15 mouse cellular contexts compared by ENCODE assay signal in genomic region chr4:53462505-53463251, GRCm38 (mm10). TPM values are rescaled to one million over a fixed set of nuclear protein-coding genes. Genes with fewer than 3 reads are reported as not detected.
DNase-seq lines count a peak whose midpoint lies in the region; ATAC-seq and TF ChIP-seq lines count a peak whose summit lies in the region.
"Had no signal": no experiment of that assay in that cellular context is flagged by ENCODE, and none has a peak within 500 bp of the region (broad histone marks: within the 10 kb centered on the region; RNA-seq: fewer than 3 reads in every experiment).

No protein-coding gene starts in this region.

- WGBS in heart, embryonic 14.5 days: 46% methylated on average over 18 of the region's 18 CpGs
- WGBS in lung, embryonic 14.5 days: 58% methylated on average over 18 of the region's 18 CpGs
- 68% methylated on average over 18 of the region's 18 CpGs for WGBS in intestine, embryonic 15.5 days

- no peak overlapping the region for H3K4me3 ChIP-seq in heart, embryonic 14.5 days (ENCODE audit: control insufficient read depth in 1 of 2, insufficient read depth in 1 of 2, low read depth in 1 of 2, low read length in 2 of 2)
- no peak overlapping the region for H3K4me3 ChIP-seq in lung, embryonic 14.5 days (ENCODE audit: low read depth, low read length)
- H3K4me3 ChIP-seq in intestine, embryonic 15.5 days (replicated peaks): no peak overlapping the region
- H3K4me3 ChIP-seq in left cerebral cortex, adult 2 months: no peak overlapping the region
- H3K4me3 ChIP-seq: embryonic facial prominence, embryonic 15.5 days; forebrain, embryonic 12.5 days had no signal

- H3K9ac ChIP-seq in heart, embryonic 14.5 days (ENCODE audit: low read length): no peak overlapping the region
- no peak overlapping the region for H3K9ac ChIP-seq in lung, embryonic 14.5 days
- no peak overlapping the region for H3K9ac ChIP-seq in intestine, embryonic 15.5 days
- H3K9ac ChIP-seq: embryonic facial prominence, embryonic 15.5 days; forebrain, embryonic 12.5 days had no signal

- peaks cover 7 to 8% of the 10 kb centered on the region in 2 experiments for H3K4me1 ChIP-seq in heart, embryonic 14.5 days (ENCODE audit: control insufficient read depth in 2 of 2, insufficient read depth in 2 of 2, low read length in 2 of 2)
- H3K4me1 ChIP-seq in lung, embryonic 14.5 days (ENCODE audit: insufficient read depth): peaks cover 8% of the 10 kb centered on the region; the same call in 1 of the 2 replicates
- peaks cover 11% of the 10 kb centered on the region for H3K4me1 ChIP-seq in intestine, embryonic 15.5 days (replicated peaks)
- H3K4me1 ChIP-seq: embryonic facial prominence, embryonic 15.5 days; forebrain, embryonic 12.5 days had no signal

- H3K36me3 ChIP-seq in heart, embryonic 14.5 days (ENCODE audit: control insufficient read depth, insufficient read depth, low read length): no peaks in the 10 kb centered on the region
- H3K36me3 ChIP-seq in lung, embryonic 14.5 days (ENCODE audit: insufficient read depth): no peaks in the 10 kb centered on the region
- no peaks in the 10 kb centered on the region for H3K36me3 ChIP-seq in intestine, embryonic 15.5 days
- H3K36me3 ChIP-seq: embryonic facial prominence, embryonic 15.5 days; forebrain, embryonic 12.5 days had no signal

- intact Hi-C loops in left cerebral cortex, adult 2 months (cut with DNase I): no loop called here

- DNase-seq in adrenal gland, adult (ENCODE audit: inconsistent age in 2 of 2, low spot score in 1 of 2): peak; percentile 58 to 62
- DNase-seq in adrenal gland, adult 8-10 months: no peak
- DNase-seq in heart, postnatal 4 days: no peak
- peak; percentile 15 for DNase-seq in lung, embryonic 14.5 days
- DNase-seq in lung, postnatal 36 days: no peak
- no peak for DNase-seq in left cerebral cortex, adult 2 months (ENCODE audit: extremely low spot score in 1 of 2, low spot score in 2 of 2)
- DNase-seq: cerebellum, adult 18-20 months; midbrain, embryonic 14.5 days; right cerebral cortex, postnatal 25 days; thymus, postnatal 25 days had no signal

- no peaks in the 10 kb centered on the region for H3K9me3 ChIP-seq in heart, embryonic 14.5 days (ENCODE audit: control insufficient read depth, low read length)
- no peaks in the 10 kb centered on the region for H3K9me3 ChIP-seq in lung, embryonic 14.5 days (ENCODE audit: low read depth, low read length)
- no peaks in the 10 kb centered on the region for H3K9me3 ChIP-seq in intestine, embryonic 15.5 days
- H3K9me3 ChIP-seq: embryonic facial prominence, embryonic 15.5 days; forebrain, embryonic 12.5 days had no signal

- no peak for ATAC-seq in heart, embryonic 14.5 days (ENCODE audit: insufficient number of reproducible peaks, insufficient read depth, low FRiP score, low read depth)
- peak; percentile 62; the same call in 1 of the 2 replicates for ATAC-seq in lung, embryonic 14.5 days (ENCODE audit: insufficient read depth)
- ATAC-seq in intestine, embryonic 15.5 days: peak; percentile 38; the same call in 1 of the 2 replicates

- peak; percentile 9; the same call in 1 of the 2 replicates for TF ChIP-seq CTCF in lung, embryonic 14.5 days (IDR thresholded peaks at IDR 0.05; ENCODE audit: low read depth)
- no peak; the same call in 1 of the 2 replicates for TF ChIP-seq CTCF in left cerebral cortex, adult 2 months (IDR thresholded peaks at IDR 0.05)

- H3K4me2 ChIP-seq in heart, embryonic 14.5 days (ENCODE audit: low read length): peak overlapping the region; percentile 34
- H3K4me2 ChIP-seq in lung, embryonic 14.5 days: no peak overlapping the region; the same call in 1 of the 2 replicates
- no peak overlapping the region for H3K4me2 ChIP-seq in intestine, embryonic 15.5 days (replicated peaks)
- H3K4me2 ChIP-seq: embryonic facial prominence, embryonic 15.5 days; forebrain, embryonic 12.5 days had no signal

- H3K27me3 ChIP-seq in heart, embryonic 14.5 days (ENCODE audit: control insufficient read depth, insufficient read depth, low read length): no peaks in the 10 kb centered on the region
- no peaks in the 10 kb centered on the region for H3K27me3 ChIP-seq in lung, embryonic 14.5 days (ENCODE audit: insufficient read depth, low read length)
- H3K27me3 ChIP-seq in intestine, embryonic 15.5 days (replicated peaks): no peaks in the 10 kb centered on the region
- H3K27me3 ChIP-seq: CH12.LX; embryonic facial prominence, embryonic 15.5 days; forebrain, embryonic 12.5 days had no signal

- peak overlapping the region in 1 of 2 experiments; percentile 14; a peak in 1 of 4 replicates for H3K27ac ChIP-seq in heart, embryonic 14.5 days (replicated peaks in 1 of 2; ENCODE audit: control insufficient read depth in 1 of 2, insufficient read depth in 1 of 2, low read depth in 2 of 2, low read length in 2 of 2)
- 0 out of 2 replicates have a peak overlapping the region, but pooled peaks have one; percentile 30 for H3K27ac ChIP-seq in lung, embryonic 14.5 days (ENCODE audit: low read depth)
- peak overlapping the region; percentile 22; the same call in 1 of the 2 replicates for H3K27ac ChIP-seq in intestine, embryonic 15.5 days
- no peak overlapping the region for H3K27ac ChIP-seq in left cerebral cortex, adult 2 months
- H3K27ac ChIP-seq: embryonic facial prominence, embryonic 15.5 days; forebrain, embryonic 12.5 days had no signal

RNA-seq across cellular contexts. Expression of gene Slc44a1, which starts 22.5 kb away (rescaled TPM):
- total RNA-seq in adrenal gland, adult 8-10 months (2022): 100 to 1,000 TPM in 2 of 4 experiments, 10 to 100 TPM in 2; 70.7 to 156 (median 121) TPM
- polyA plus RNA-seq in heart, embryonic 14.5 days (2014; fragmentation: Nextera tagmentation; extraction: Ambion mirVana): 28.6 and 34.0 TPM in 2 replicates
- 10 to 100 TPM; 40.9 to 43.2 TPM for total RNA-seq in heart, postnatal 4 days (2021)
- polyA plus RNA-seq in lung, embryonic 14.5 days (2014; fragmentation: Nextera tagmentation; extraction: Ambion mirVana): 51.5 and 51.9 TPM in 2 replicates
- polyA plus RNA-seq in intestine, embryonic 15.5 days (2015; fragmentation: Nextera tagmentation; extraction: Ambion mirVana): 51.6 and 56.3 TPM in 2 replicates
- 10 to 100 TPM; 58.8 to 59.5 TPM for total RNA-seq in left cerebral cortex, adult 2 months (2021)

Comparison
In these comparisons a context has a peak if more than half of its experiments do, and no peak if none do; other contexts are left out.
1. DNase-seq: peak in adrenal gland, adult (2 of 2) and lung, embryonic 14.5 days (single experiment); none in adrenal gland, adult 8-10 months (single experiment), heart, postnatal 4 days (single experiment), lung, postnatal 36 days (single experiment) and left cerebral cortex, adult 2 months (0 of 2).